Mouse (Mus musculus): Measurements from ENCODE around the gene Nrp2. TPM values are rescaled to one million over a fixed set of nuclear protein-coding genes. Genes with fewer than 3 reads are reported as not detected.

The Nrp2 gene
- polyA plus RNA-seq, 1 experiment from 2014 or later = 31.1 TPM

DNA sequence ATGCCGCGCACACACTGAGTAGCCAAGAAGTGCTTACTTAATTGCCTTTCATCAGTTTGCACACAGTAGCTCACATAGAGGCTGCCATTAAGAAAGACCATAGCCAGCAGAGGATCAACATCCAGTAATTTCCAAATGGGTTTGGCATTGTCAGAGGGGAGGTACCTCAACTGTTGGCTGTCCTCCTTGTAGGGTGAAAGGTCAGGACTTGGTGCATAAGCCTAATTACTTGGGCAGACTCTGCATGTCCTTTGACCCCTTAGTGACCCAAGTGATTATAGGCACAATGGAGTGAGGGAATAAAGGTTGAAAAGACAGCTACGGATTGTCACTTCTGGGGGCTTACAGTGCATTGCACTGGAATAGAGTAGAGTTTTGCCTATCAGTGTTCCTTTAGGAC, 45.3 kb downstream of the Nrp2 start:
- Histone ChIP-seq H3K4me1 (replicated peaks) (0 out of 2 replicates have a peak, but pooled peaks cover 12% of the 10 kb centered on the region), H3K4me3 (replicated peaks) (no peak overlapping the region), H3K4me2 (replicated peaks) (no peak overlapping the region), H3K9me3 (no peaks in the 10 kb centered on the region), H3K27ac (no peak overlapping the region), H3K27me3 (replicated peaks) (no peaks in the 10 kb centered on the region), H3K9ac (no peak overlapping the region), H3K36me3 (0 out of 2 replicates have a peak, but pooled peaks cover 6% of the 10 kb centered on the region)
- no peak for ATAC-seq
- 87% methylated on average over 3 of the region's 3 CpGs for WGBS

DNA sequence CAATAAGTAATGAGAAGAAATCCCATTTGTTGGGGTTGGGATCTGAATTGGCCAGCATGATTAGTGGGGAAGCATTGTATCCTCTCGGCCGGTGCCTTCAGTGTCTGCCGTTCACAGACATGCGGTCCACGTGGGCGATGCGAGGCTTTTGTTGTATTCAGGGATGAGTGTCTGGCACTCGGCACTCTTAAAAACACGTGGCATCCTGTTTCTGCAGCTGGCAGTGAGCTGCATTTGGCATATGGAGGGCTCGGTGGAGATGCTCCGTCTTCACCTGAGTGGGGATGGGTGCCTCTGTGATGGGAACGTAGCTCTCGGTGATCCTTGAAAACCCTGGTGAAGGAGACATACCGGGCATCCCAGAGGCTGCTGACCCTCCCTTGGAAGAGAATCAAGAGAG, 46.6 kb downstream of the Nrp2 start:
- Histone ChIP-seq H3K9ac (no peak overlapping the region), H3K4me1 (replicated peaks) (0 out of 2 replicates have a peak, but pooled peaks cover 12% of the 10 kb centered on the region), H3K27ac (no peak overlapping the region), H3K9me3 (no peaks in the 10 kb centered on the region), H3K4me3 (replicated peaks) (no peak overlapping the region), H3K27me3 (replicated peaks) (no peaks in the 10 kb centered on the region), H3K36me3 (0 out of 2 replicates have a peak, but pooled peaks cover 4% of the 10 kb centered on the region), H3K4me2 (replicated peaks) (no peak overlapping the region)
- WGBS = 91% methylated on average over 14 of the region's 14 CpGs
- ATAC-seq = no peak

DNA sequence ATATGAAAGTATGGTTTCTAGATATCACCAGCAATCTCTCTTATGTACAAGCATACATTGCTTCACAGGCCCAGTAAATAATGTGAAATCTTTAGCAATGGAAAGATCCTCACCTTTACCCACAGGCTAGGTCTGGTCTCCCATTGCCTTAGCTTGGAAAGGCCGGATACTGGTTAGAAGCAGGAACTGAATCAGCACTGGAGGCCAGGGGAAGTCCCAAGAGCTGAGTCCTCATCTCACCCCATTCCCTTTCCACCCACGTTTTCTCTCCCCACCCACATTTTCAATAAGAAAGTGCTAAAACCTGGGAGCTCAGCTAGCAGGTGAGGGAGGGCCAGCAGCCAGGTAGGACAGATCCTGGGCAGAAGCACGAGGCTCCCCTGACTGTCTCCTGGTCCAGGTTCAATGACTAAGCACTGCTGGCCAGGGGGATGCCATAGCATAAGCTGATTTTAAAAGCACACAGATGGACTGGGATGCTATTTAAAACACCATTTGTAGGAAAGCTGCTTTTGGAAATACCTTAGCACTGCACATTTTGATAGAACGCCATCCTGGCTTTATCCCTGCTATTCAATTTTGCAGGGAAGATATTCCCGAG, 47.4 kb downstream of the Nrp2 start:
- Histone ChIP-seq H3K4me3 (replicated peaks) (no peak overlapping the region), H3K9ac (no peak overlapping the region), H3K27me3 (replicated peaks) (no peaks in the 10 kb centered on the region), H3K27ac (no peak overlapping the region), H3K4me1 (replicated peaks) (0 out of 2 replicates have a peak, but pooled peaks cover 12% of the 10 kb centered on the region), H3K36me3 (0 out of 2 replicates have a peak, but pooled peaks cover 4% of the 10 kb centered on the region), H3K9me3 (no peaks in the 10 kb centered on the region), H3K4me2 (replicated peaks) (no peak overlapping the region)
- ATAC-seq = no peak
- 79% methylated on average over 5 of the region's 5 CpGs for WGBS

DNA sequence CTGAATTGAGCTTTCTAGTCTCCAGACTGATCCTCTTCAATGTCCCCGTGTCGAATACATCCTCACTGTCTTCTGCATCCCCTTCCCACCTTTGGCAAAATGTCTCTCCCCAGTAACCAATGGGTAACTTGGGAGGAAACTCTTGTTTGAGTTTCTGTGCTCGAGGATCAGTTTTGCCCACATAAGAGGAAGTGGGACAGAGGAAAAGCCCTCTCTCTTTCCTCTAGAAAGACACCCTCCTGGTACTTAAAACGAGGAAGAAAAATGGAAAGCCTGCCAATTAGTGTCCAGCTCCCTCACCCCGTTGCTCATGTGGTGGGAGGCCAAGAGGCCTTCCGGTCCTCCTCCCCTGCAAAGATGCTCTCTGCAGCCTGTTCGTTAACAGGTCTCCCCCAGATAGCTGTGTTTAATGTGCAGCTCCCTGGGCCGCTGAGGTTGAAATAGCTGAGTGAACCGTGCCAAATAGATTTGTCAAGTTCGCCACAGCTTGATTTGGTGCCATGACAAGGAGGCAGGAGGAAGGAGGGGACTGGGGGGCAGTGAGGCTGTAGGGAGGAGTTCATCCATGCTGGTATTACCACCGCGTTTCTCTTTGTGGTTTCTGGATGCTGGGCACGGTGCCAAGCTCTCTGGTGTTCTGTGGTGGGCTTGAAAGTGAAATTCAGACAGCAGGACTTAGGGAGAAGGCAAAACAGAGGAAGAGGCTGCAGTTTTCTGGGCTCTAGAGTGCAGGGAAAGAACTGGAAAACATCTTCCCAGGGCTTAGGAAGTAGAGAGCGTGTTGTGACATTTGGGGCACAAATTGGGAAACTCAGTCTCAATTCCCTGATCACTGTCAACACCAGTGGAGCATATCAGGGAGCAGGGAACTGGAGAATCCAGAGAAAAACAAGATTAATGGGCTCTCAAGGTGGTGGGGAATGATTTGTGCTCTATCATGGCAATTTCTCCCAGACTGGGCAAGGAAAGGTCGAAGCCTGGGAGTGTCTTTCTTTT, 48.2 kb downstream of the Nrp2 start:
- Histone ChIP-seq H3K9ac (no peak overlapping the region), H3K4me1 (replicated peaks) (0 out of 2 replicates have a peak, but pooled peaks cover 12% of the 10 kb centered on the region), H3K27me3 (replicated peaks) (no peaks in the 10 kb centered on the region), H3K9me3 (no peaks in the 10 kb centered on the region), H3K4me2 (replicated peaks) (no peak overlapping the region), H3K4me3 (replicated peaks) (no peak overlapping the region), H3K36me3 (0 out of 2 replicates have a peak, but pooled peaks cover 4% of the 10 kb centered on the region), H3K27ac (no peak overlapping the region)
- ATAC-seq = 0 out of 2 replicates have a peak, but pooled peaks have one; percentile 17
- WGBS = 47% methylated on average over 15 of the region's 15 CpGs

DNA sequence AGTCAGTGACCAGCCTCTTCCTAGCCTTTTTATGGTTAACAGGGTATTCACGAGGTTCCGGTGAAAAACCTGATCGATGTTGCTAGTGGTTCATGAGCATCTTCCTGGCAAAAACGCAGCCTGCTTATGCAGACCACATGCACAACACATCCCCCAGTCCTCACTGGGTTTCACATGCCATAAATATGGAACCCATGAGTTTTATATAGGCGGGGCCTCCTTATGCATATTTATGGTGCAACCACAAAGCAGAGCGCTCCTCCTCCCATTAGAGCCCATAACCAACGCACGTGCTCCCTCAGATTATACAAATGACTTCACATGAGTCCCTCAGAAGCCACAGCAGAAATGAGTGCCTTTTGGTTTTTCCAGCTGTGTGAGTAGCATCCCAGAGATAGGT, 49.0 kb downstream of the Nrp2 start:
- H3K36me3 ChIP-seq = 0 out of 2 replicates have a peak, but pooled peaks cover 4% of the 10 kb centered on the region

DNA sequence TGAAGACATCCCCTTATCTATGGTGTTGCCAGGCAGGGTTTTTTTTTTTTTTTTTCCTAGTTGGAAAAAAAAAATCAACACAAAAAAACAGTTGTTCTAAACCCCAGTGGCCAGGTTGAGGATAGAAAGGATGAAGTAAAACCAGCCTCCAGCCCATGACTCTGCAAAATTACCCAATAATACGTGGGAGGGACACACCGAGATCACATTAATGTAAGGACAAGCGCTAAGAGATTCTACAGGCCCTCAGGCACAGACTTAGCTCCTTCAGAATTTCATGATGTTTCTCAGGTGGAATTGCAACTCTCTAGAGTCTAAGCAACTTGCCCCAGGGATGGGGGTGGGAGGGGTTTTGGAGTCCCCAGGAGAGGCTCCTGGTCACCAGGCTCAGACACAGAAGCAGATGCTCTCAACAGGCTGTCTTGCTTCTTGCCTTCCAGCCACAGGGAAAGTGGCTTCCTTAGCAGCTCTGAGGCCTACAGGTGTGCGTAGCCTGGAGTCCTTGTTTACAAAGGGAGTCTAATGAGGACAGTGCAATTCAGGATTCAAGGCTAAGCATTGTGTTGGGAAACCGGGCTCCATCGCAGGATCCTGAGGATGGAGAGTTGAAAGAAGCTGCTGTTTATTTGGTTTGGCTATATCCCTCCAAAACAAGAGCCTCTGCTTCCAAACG, 49.7 kb downstream of the Nrp2 start:
- Histone ChIP-seq H3K36me3 (0 out of 2 replicates have a peak, but pooled peaks cover 4% of the 10 kb centered on the region), H3K4me3 (replicated peaks) (no peak overlapping the region), H3K9ac (no peak overlapping the region), H3K4me1 (replicated peaks) (0 out of 2 replicates have a peak, but pooled peaks cover 12% of the 10 kb centered on the region), H3K4me2 (replicated peaks) (no peak overlapping the region), H3K9me3 (no peaks in the 10 kb centered on the region), H3K27ac (no peak overlapping the region), H3K27me3 (replicated peaks) (no peaks in the 10 kb centered on the region)
- WGBS = 71% methylated on average over 7 of the region's 7 CpGs
- no peak for ATAC-seq

More for the DNA sequence above, 49.0 kb downstream of the Nrp2 start:
- no peak overlapping the region for H3K9ac ChIP-seq
- H3K4me3 ChIP-seq (replicated peaks) = no peak overlapping the region
- no peak overlapping the region for H3K4me2 ChIP-seq (replicated peaks)
- WGBS = 84% methylated on average over 8 of the region's 8 CpGs
- no peak overlapping the region for H3K27ac ChIP-seq
- ATAC-seq = no peak
- 0 out of 2 replicates have a peak, but pooled peaks cover 12% of the 10 kb centered on the region for H3K4me1 ChIP-seq (replicated peaks)
- H3K27me3 ChIP-seq (replicated peaks) = no peaks in the 10 kb centered on the region
- no peaks in the 10 kb centered on the region for H3K9me3 ChIP-seq

DNA sequence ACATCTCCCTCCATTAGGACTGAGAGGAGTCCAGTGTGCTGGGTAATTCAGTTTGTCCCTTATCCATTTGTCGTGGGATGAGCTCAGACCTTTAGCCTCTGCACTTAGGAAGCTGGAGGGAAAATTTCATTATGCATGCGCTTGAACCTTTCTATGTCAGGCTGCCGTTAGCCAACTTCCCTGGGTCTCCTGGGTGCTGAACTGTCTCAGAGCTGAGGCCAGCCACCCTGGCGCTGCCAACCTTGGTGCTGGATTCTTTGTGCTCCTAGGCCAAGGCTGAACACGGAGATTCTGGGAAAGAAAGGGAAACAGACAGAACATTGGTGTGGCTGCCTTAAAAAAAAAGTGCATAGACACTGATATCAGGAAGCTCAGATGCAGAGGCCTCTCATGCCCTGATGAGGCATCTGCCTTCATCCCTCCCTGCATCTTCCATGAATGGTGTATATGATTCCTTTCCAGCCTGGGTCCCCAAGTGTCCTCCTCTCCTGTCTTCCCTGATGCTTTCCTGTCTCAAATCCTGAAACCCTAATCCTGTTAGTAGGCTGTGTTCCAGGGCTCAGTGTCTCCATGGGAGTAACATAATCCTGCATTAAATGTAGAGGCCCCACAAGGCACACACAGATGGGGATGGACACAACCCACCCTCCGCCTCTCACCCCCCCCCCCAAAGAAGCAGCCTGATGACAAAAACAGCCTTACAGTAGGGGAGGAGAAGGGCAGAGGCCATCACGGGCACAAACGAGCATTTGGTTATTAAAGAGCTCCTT, 51.2 kb downstream of the Nrp2 start:
- H3K27me3 ChIP-seq (replicated peaks) = no peaks in the 10 kb centered on the region
- no peak for ATAC-seq
- H3K4me3 ChIP-seq (replicated peaks) = no peak overlapping the region
- H3K9me3 ChIP-seq = no peaks in the 10 kb centered on the region
- 0 out of 2 replicates have a peak, but pooled peaks cover 12% of the 10 kb centered on the region for H3K4me1 ChIP-seq (replicated peaks)
- 74% methylated on average over 8 of the region's 8 CpGs for WGBS
- no peaks in the 10 kb centered on the region for H3K36me3 ChIP-seq
- no peak overlapping the region for H3K27ac ChIP-seq
- no peak overlapping the region for H3K4me2 ChIP-seq (replicated peaks)
- H3K9ac ChIP-seq = no peak overlapping the region

DNA sequence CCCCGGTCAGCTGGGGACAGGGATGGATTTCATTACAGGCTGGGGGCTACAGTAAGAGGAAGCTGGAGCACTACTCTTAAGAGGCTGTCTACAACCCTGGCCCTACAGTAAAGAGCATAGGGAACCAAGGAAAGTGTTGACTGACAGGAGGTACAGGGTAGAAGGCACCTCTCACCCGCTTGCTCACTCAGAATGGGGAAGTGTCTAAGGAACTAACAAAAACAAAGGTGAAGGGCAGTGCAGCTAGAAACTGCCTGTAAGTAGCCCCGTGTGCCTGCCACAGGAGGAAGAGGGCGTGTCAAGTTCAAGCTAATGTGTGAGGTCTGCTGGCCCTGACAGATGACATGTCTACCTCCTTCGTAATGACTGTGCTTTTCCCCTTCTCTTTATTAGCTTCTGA, 57.0 kb downstream of the Nrp2 start:
- H3K36me3 ChIP-seq = peaks cover 12% of the 10 kb centered on the region; the same call in 1 of the 2 replicates
- no peaks in the 10 kb centered on the region for H3K27me3 ChIP-seq (replicated peaks)
- peak; percentile 17; the same call in 1 of the 2 replicates for ATAC-seq
- H3K9ac ChIP-seq = no peak overlapping the region
- H3K4me1 ChIP-seq (replicated peaks) = no peaks in the 10 kb centered on the region
- H3K4me2 ChIP-seq (replicated peaks) = no peak overlapping the region
- no peaks in the 10 kb centered on the region for H3K9me3 ChIP-seq
- H3K27ac ChIP-seq = no peak overlapping the region
- 49% methylated on average over 5 of the region's 5 CpGs for WGBS
- no peak overlapping the region for H3K4me3 ChIP-seq (replicated peaks)

DNA sequence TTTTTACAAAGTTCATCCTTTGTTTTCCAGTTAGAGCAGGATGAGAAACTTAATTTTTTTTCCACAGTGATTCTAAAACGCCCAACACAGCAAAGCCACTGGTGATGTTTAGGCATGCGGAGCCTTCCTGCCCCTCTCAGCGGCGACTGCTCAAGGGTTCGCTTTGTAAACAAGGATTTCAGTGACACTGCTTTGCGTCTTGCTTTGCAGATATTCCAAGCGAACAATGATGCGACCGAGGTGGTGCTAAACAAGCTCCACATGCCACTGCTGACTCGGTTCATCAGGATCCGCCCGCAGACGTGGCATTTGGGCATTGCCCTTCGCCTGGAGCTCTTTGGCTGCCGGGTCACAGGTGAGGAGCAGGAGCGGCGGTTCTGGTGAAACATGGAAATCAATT, 57.5 kb downstream of the Nrp2 start:
- Histone ChIP-seq H3K9ac (no peak overlapping the region), H3K27me3 (replicated peaks) (no peaks in the 10 kb centered on the region), H3K4me3 (replicated peaks) (no peak overlapping the region), H3K9me3 (no peaks in the 10 kb centered on the region), H3K4me1 (replicated peaks) (no peaks in the 10 kb centered on the region), H3K36me3 (peaks cover 14% of the 10 kb centered on the region; the same call in 1 of the 2 replicates), H3K4me2 (replicated peaks) (no peak overlapping the region), H3K27ac (no peak overlapping the region)
- WGBS = 72% methylated on average over 17 of the region's 17 CpGs
- no peak for ATAC-seq

DNA sequence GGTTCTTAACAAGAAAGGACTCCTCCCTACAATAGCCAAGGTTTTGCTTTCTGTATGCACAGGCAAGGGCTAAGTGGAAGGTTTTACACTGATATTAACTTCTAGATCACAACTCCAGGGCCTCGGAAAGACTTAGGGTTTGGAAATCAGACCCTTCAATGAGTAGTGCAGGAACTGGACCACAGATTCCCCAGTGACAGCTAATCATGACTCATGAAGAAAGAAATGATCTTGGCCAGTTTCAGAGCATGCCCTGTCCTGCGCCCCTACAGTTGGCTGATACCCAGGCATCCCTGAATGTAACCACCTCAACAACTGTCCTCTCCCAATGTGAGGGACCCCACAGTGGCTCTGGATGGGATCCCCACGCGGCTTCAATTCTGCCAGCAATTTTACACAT, 60.7 kb downstream of the Nrp2 start:
- no peak overlapping the region for H3K4me2 ChIP-seq (replicated peaks)
- no peaks in the 10 kb centered on the region for H3K4me1 ChIP-seq (replicated peaks)
- H3K36me3 ChIP-seq = peaks cover 14% of the 10 kb centered on the region
- no peak for ATAC-seq
- H3K9me3 ChIP-seq = no peaks in the 10 kb centered on the region
- H3K27me3 ChIP-seq (replicated peaks) = no peaks in the 10 kb centered on the region
- WGBS = 91% methylated on average over 4 of the region's 4 CpGs
- H3K27ac ChIP-seq = no peak overlapping the region
- H3K9ac ChIP-seq = no peak overlapping the region
- H3K4me3 ChIP-seq (replicated peaks) = no peak overlapping the region

DNA sequence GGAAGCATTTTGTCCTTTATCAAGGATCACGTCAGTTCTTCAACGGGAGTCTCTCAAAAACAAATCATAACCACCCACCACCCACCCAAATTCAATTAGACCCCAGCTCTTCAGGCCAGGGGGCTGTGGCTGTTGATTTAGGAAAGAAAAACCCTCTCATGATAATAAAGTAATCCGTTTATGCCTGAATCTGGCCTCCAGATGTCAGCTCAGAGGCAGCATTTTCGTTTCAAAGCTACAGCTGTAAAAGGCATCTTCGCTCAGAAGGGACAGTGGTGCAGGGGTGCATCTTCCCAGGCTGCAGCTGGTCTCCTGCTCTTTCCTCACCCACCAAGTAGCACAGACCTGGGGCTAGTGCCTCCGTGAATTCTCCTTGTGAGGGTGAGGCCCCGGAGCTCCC, 62.1 kb downstream of the Nrp2 start:
- Histone ChIP-seq H3K36me3 (peaks cover 14% of the 10 kb centered on the region), H3K4me2 (replicated peaks) (no peak overlapping the region), H3K9me3 (no peaks in the 10 kb centered on the region), H3K9ac (no peak overlapping the region), H3K27me3 (replicated peaks) (no peaks in the 10 kb centered on the region), H3K4me3 (replicated peaks) (no peak overlapping the region), H3K27ac (no peak overlapping the region), H3K4me1 (replicated peaks) (no peaks in the 10 kb centered on the region)
- WGBS = 51% methylated on average over 7 of the region's 7 CpGs
- no peak for ATAC-seq
